Mouse (Mus musculus) erythroblast, adult 5-6 weeks (primary cell): ENCODE results near the gene Mapk8ip3. TPM values are rescaled to one million over a fixed set of nuclear protein-coding genes. Genes with fewer than 3 reads are reported as not detected.

Source experiments
- ATAC-seq: replicated peaks from 2 replicates; pipeline ENCODE4 v1.8.0; 2016; ENCODE audit warnings: moderate number of reproducible peaks, mild to moderate bottlenecking, moderate TSS enrichment, inconsistent platforms; ENCODE audit not compliant: poor library complexity, low FRiP score, severe bottlenecking
- total RNA-seq, 2 experiments: library from RNA; stranded (forward) in 1 of 2; stranded (reverse) in 1 of 2; fragments of 150-400 nt in 1 of 2; fragments of 200-764, 138-1000 nt in 1 of 2; gene quantifications; 2 replicates each; pipeline versions ENCODE4 v1.2.3 to v1.2.4; 2015 to 2017; ENCODE audit warnings: low replicate concordance in 2 of 2

Mapk8ip3 gene
- total RNA-seq, 2 experiments from 2014 or later, result 42.7 to 109 TPM

- ATAC-seq, result no peak
Observed at GRCm38 (mm10) chr17:24856589-24856988, 80.2 kb downstream of the Mapk8ip3 start.

- ATAC-seq, result no peak
Observed at GRCm38 (mm10) chr17:24855838-24856464, 80.8 kb downstream of the Mapk8ip3 start.

GRCm38 (mm10) chr17:24851381-24852125, 85.2 kb downstream of the Mapk8ip3 start:
- ATAC-seq, result no peak

GRCm38 (mm10) chr17:24850773-24851127, 86.0 kb downstream of the Mapk8ip3 start:
- no peak for ATAC-seq

GRCm38 (mm10) chr17:24850065-24850772, 86.6 kb downstream of the Mapk8ip3 start, which contains the start of gene Fahd1:
TSS of gene Fahd1 (minus strand) at chr17:24850364.
- peak; percentile 85 for ATAC-seq

GRCm38 (mm10) chr17:24849733-24850064, 87.1 kb downstream of the Mapk8ip3 start:
- ATAC-seq, result peak; percentile 52

GRCm38 (mm10) chr17:24848600-24849031, 88.2 kb downstream of the Mapk8ip3 start:
- peak; percentile 36 for ATAC-seq

GRCm38 (mm10) chr17:24847386-24847785, 89.4 kb downstream of the Mapk8ip3 start:
- no peak for ATAC-seq

GRCm38 (mm10) chr17:24844525-24844924, 92.3 kb downstream of the Mapk8ip3 start:
- no peak for ATAC-seq

GRCm38 (mm10) chr17:24842631-24843030, 94.1 kb downstream of the Mapk8ip3 start:
- peak; percentile 79 for ATAC-seq

Other genes starting within 250 kb of the Mapk8ip3 start
- gene Syngr3, start 247.0 kb downstream of the Mapk8ip3 start, total RNA-seq (2015; ENCODE audit: low replicate concordance), result not detected in 2 replicates
- not detected in 2 replicates for gene Syngr3, start 247.0 kb downstream of the Mapk8ip3 start, total RNA-seq (2017; ENCODE audit: low replicate concordance)
- 2.7 and 6.3 TPM in 2 replicates for gene Gfer, start 240.8 kb downstream of the Mapk8ip3 start, total RNA-seq (2015; ENCODE audit: low replicate concordance)
- gene Gfer, start 240.8 kb downstream of the Mapk8ip3 start, total RNA-seq (2017; ENCODE audit: low replicate concordance), result 3.0 and 7.2 TPM in 2 replicates
- gene Noxo1, start 240.7 kb downstream of the Mapk8ip3 start, total RNA-seq (2015; ENCODE audit: low replicate concordance), result not detected in 2 replicates
- gene Noxo1, start 240.7 kb downstream of the Mapk8ip3 start, total RNA-seq (2017; ENCODE audit: low replicate concordance), result not detected in 2 replicates
- 0.58 and 5.9 TPM in 2 replicates for gene Tbl3, start 229.3 kb downstream of the Mapk8ip3 start, total RNA-seq (2015; ENCODE audit: low replicate concordance)
- 4.3 and 11.9 TPM in 2 replicates for gene Tbl3, start 229.3 kb downstream of the Mapk8ip3 start, total RNA-seq (2017; ENCODE audit: low replicate concordance)
- not detected in 2 replicates for gene Rnf151, start 218.9 kb downstream of the Mapk8ip3 start, total RNA-seq (2015; ENCODE audit: low replicate concordance)
- gene Rnf151, start 218.9 kb downstream of the Mapk8ip3 start, total RNA-seq (2017; ENCODE audit: low replicate concordance), result not detected in 2 replicates
- 1,254 and 1,636 TPM in 2 replicates for gene Rps2, start 218.9 kb downstream of the Mapk8ip3 start, total RNA-seq (2015; ENCODE audit: low replicate concordance)
- gene Rps2, start 218.9 kb downstream of the Mapk8ip3 start, total RNA-seq (2017; ENCODE audit: low replicate concordance), result 281 and 355 TPM in 2 replicates
- 52.0 and 124 TPM in 2 replicates for gene Ndufb10, start 212.5 kb downstream of the Mapk8ip3 start, total RNA-seq (2015; ENCODE audit: low replicate concordance)
- 74.1 and 90.5 TPM in 2 replicates for gene Ndufb10, start 212.5 kb downstream of the Mapk8ip3 start, total RNA-seq (2017; ENCODE audit: low replicate concordance)
- gene Rpl3l, start 209.2 kb downstream of the Mapk8ip3 start, total RNA-seq (2015; ENCODE audit: low replicate concordance), result not detected in 2 replicates
- not detected in 2 replicates for gene Rpl3l, start 209.2 kb downstream of the Mapk8ip3 start, total RNA-seq (2017; ENCODE audit: low replicate concordance)
- 177 and 224 TPM in 2 replicates for gene Msrb1, start 200.3 kb downstream of the Mapk8ip3 start, total RNA-seq (2015; ENCODE audit: low replicate concordance)
- gene Msrb1, start 200.3 kb downstream of the Mapk8ip3 start, total RNA-seq (2017; ENCODE audit: low replicate concordance), result 42.8 and 97.5 TPM in 2 replicates
- not detected in 2 replicates for gene Hs3st6, start 184.0 kb downstream of the Mapk8ip3 start, total RNA-seq (2015; ENCODE audit: low replicate concordance)
- gene Hs3st6, start 184.0 kb downstream of the Mapk8ip3 start, total RNA-seq (2017; ENCODE audit: low replicate concordance), result not detected in 2 replicates
- gene Meiob, start 132.7 kb downstream of the Mapk8ip3 start, total RNA-seq (2015; ENCODE audit: low replicate concordance), result not detected in 2 replicates
- not detected in 2 replicates for gene Meiob, start 132.7 kb downstream of the Mapk8ip3 start, total RNA-seq (2017; ENCODE audit: low replicate concordance)
- 191 and 222 TPM in 2 replicates for gene Hagh, start 96.8 kb downstream of the Mapk8ip3 start, total RNA-seq (2015; ENCODE audit: low replicate concordance)
- 223 and 230 TPM in 2 replicates for gene Hagh, start 96.8 kb downstream of the Mapk8ip3 start, total RNA-seq (2017; ENCODE audit: low replicate concordance)
- gene Fahd1, start 86.6 kb downstream of the Mapk8ip3 start, total RNA-seq (2015; ENCODE audit: low replicate concordance), result 58.0 and 66.9 TPM in 2 replicates
- gene Fahd1, start 86.6 kb downstream of the Mapk8ip3 start, total RNA-seq (2017; ENCODE audit: low replicate concordance), result 71.4 and 87.7 TPM in 2 replicates
- gene Igfals, start 71.0 kb downstream of the Mapk8ip3 start, total RNA-seq (2015; ENCODE audit: low replicate concordance), result not detected in 2 replicates
- gene Igfals, start 71.0 kb downstream of the Mapk8ip3 start, total RNA-seq (2017; ENCODE audit: low replicate concordance), result 0.17 TPM in 1 of 2 replicates, not detected in the other
- gene Nubp2, start 50.6 kb downstream of the Mapk8ip3 start, total RNA-seq (2015; ENCODE audit: low replicate concordance), result 25.4 and 31.6 TPM in 2 replicates
- gene Nubp2, start 50.6 kb downstream of the Mapk8ip3 start, total RNA-seq (2017; ENCODE audit: low replicate concordance), result 10.6 and 11.4 TPM in 2 replicates
- gene Spsb3, start 50.3 kb downstream of the Mapk8ip3 start, total RNA-seq (2015; ENCODE audit: low replicate concordance), result 20.4 and 49.3 TPM in 2 replicates
- 28.2 and 35.1 TPM in 2 replicates for gene Spsb3, start 50.3 kb downstream of the Mapk8ip3 start, total RNA-seq (2017; ENCODE audit: low replicate concordance)
- 7.1 and 8.6 TPM in 2 replicates for gene Eme2, start 41.9 kb downstream of the Mapk8ip3 start, total RNA-seq (2015; ENCODE audit: low replicate concordance)
- gene Eme2, start 41.9 kb downstream of the Mapk8ip3 start, total RNA-seq (2017; ENCODE audit: low replicate concordance), result 10.9 and 12.4 TPM in 2 replicates
- 4.8 and 7.1 TPM in 2 replicates for gene Mrps34, start 41.9 kb downstream of the Mapk8ip3 start, total RNA-seq (2015; ENCODE audit: low replicate concordance)
- 2.0 and 5.0 TPM in 2 replicates for gene Mrps34, start 41.9 kb downstream of the Mapk8ip3 start, total RNA-seq (2017; ENCODE audit: low replicate concordance)
- 15.0 and 18.3 TPM in 2 replicates for gene Nme3, start 40.5 kb downstream of the Mapk8ip3 start, total RNA-seq (2015; ENCODE audit: low replicate concordance)
- 29.1 and 32.2 TPM in 2 replicates for gene Nme3, start 40.5 kb downstream of the Mapk8ip3 start, total RNA-seq (2017; ENCODE audit: low replicate concordance)
- 20.8 and 28.6 TPM in 2 replicates for gene Jpt2, start 23.7 kb upstream of the Mapk8ip3 start, total RNA-seq (2015; ENCODE audit: low replicate concordance)
- gene Jpt2, start 23.7 kb upstream of the Mapk8ip3 start, total RNA-seq (2017; ENCODE audit: low replicate concordance), result 22.9 and 40.1 TPM in 2 replicates
- gene Cramp1l, start 78.8 kb upstream of the Mapk8ip3 start, total RNA-seq (2015; ENCODE audit: low replicate concordance), result 16.7 and 18.0 TPM in 2 replicates
- 16.2 and 19.0 TPM in 2 replicates for gene Cramp1l, start 78.8 kb upstream of the Mapk8ip3 start, total RNA-seq (2017; ENCODE audit: low replicate concordance)
- gene Ift140, start 79.1 kb upstream of the Mapk8ip3 start, total RNA-seq (2015; ENCODE audit: low replicate concordance), result 61.9 and 62.3 TPM in 2 replicates
- gene Ift140, start 79.1 kb upstream of the Mapk8ip3 start, total RNA-seq (2017; ENCODE audit: low replicate concordance), result 158 and 187 TPM in 2 replicates
- not detected in 2 replicates for gene Tmem204, start 146.6 kb upstream of the Mapk8ip3 start, total RNA-seq (2015; ENCODE audit: low replicate concordance)
- not detected in 2 replicates for gene Tmem204, start 146.6 kb upstream of the Mapk8ip3 start, total RNA-seq (2017; ENCODE audit: low replicate concordance)
- 3.5 and 5.9 TPM in 2 replicates for gene Telo2, start 179.0 kb upstream of the Mapk8ip3 start, total RNA-seq (2015; ENCODE audit: low replicate concordance)
- 6.3 and 11.6 TPM in 2 replicates for gene Telo2, start 179.0 kb upstream of the Mapk8ip3 start, total RNA-seq (2017; ENCODE audit: low replicate concordance)
- not detected in 2 replicates for gene Ptx4, start 183.8 kb upstream of the Mapk8ip3 start, total RNA-seq (2015; ENCODE audit: low replicate concordance)
- not detected in 2 replicates for gene Ptx4, start 183.8 kb upstream of the Mapk8ip3 start, total RNA-seq (2017; ENCODE audit: low replicate concordance)
- 3.7 and 8.6 TPM in 2 replicates for gene Clcn7, start 196.4 kb upstream of the Mapk8ip3 start, total RNA-seq (2015; ENCODE audit: low replicate concordance)
- gene Clcn7, start 196.4 kb upstream of the Mapk8ip3 start, total RNA-seq (2017; ENCODE audit: low replicate concordance), result 6.0 and 9.1 TPM in 2 replicates
- gene Ccdc154, start 225.5 kb upstream of the Mapk8ip3 start, total RNA-seq (2015; ENCODE audit: low replicate concordance), result not detected in 2 replicates
- gene Ccdc154, start 225.5 kb upstream of the Mapk8ip3 start, total RNA-seq (2017; ENCODE audit: low replicate concordance), result 0.28 TPM in 1 of 2 replicates, not detected in the other
- not detected in 2 replicates for gene Gm38655, start 238.5 kb upstream of the Mapk8ip3 start, total RNA-seq (2015; ENCODE audit: low replicate concordance)
- not detected in 2 replicates for gene Gm38655, start 238.5 kb upstream of the Mapk8ip3 start, total RNA-seq (2017; ENCODE audit: low replicate concordance)
- gene BC003965, start 247.6 kb upstream of the Mapk8ip3 start, total RNA-seq (2015; ENCODE audit: low replicate concordance), result 6.5 TPM in 2 replicates
- gene BC003965, start 247.6 kb upstream of the Mapk8ip3 start, total RNA-seq (2017; ENCODE audit: low replicate concordance), result 2.2 and 2.9 TPM in 2 replicates